Mouse (Mus musculus) frontal cortex, postnatal 36 days (tissue): ENCODE measurements around the gene Chil5.
"Not testable (repeated sequence)": the region's sequence is repeated elsewhere in the genome, so short reads cannot be mapped to it uniquely, and the experiment has no call there.

Source experiments
- DNase-seq, 2 experiments: peaks; one replicate each; pipeline ENCODE4 v3.0.0; 2022; ENCODE audit warnings: low spot score in 2 of 2

Chil5 gene

GRCm38 (mm10) chr3:106032781-106033180 is at the start of gene Chil5:
TSS of gene Chil5 (minus strand) at chr3:106032814.
- DNase-seq, result no peak

GRCm38 (mm10) chr3:106074824-106075223 is 42.2 kb upstream of the Chil5 start:
- DNase-seq, result no peak

GRCm38 (mm10) chr3:106070994-106071393 is 38.4 kb upstream of the Chil5 start:
- no peak for DNase-seq

GRCm38 (mm10) chr3:106067707-106068106 is 35.1 kb upstream of the Chil5 start:
- not testable (repeated sequence) for DNase-seq

GRCm38 (mm10) chr3:106057966-106058365 is 25.4 kb upstream of the Chil5 start:
- no peak for DNase-seq

- DNase-seq, result no peak
Observed at GRCm38 (mm10) chr3:106051896-106052295, 19.3 kb upstream of the Chil5 start.

GRCm38 (mm10) chr3:106040306-106040705 is 7.7 kb upstream of the Chil5 start:
- DNase-seq, result no peak

- no peak for DNase-seq
Observed at GRCm38 (mm10) chr3:106024135-106024534, 8.5 kb downstream of the Chil5 start.

- peak in 1 of 2 experiments; percentile 32 for DNase-seq
Observed at GRCm38 (mm10) chr3:106021840-106022239, 10.8 kb downstream of the Chil5 start.

- DNase-seq, result no peak
Observed at GRCm38 (mm10) chr3:106014546-106014945, 18.1 kb downstream of the Chil5 start, which contains the start of gene Pifo. TSS of gene Pifo (minus strand) at chr3:106014646.

- not testable (repeated sequence) for DNase-seq
Observed at GRCm38 (mm10) chr3:106003360-106003759, 29.3 kb downstream of the Chil5 start.

GRCm38 (mm10) chr3:106001416-106002370 is 30.9 kb downstream of the Chil5 start:
- DNase-seq, result peak; percentile 24 to 40

- no peak for DNase-seq
Observed at GRCm38 (mm10) chr3:106000707-106001375, 31.8 kb downstream of the Chil5 start.

GRCm38 (mm10) chr3:105994730-105995129 is 37.9 kb downstream of the Chil5 start:
- no peak for DNase-seq

GRCm38 (mm10) chr3:105991653-105992283 is 40.8 kb downstream of the Chil5 start:
- peak; percentile 35 to 51 for DNase-seq

GRCm38 (mm10) chr3:105989611-105990010 is 43.0 kb downstream of the Chil5 start:
- DNase-seq, result not testable (repeated sequence)

GRCm38 (mm10) chr3:105974174-105974573 is 58.4 kb downstream of the Chil5 start:
- no peak for DNase-seq

GRCm38 (mm10) chr3:105973411-105973810 is 59.2 kb downstream of the Chil5 start, which contains the start of gene Ovgp1:
TSS of gene Ovgp1 (plus strand) at chr3:105973711.
- DNase-seq, result no peak

- DNase-seq, result no peak
Observed at GRCm38 (mm10) chr3:105971831-105972446, 60.7 kb downstream of the Chil5 start.
